Mouse (Mus musculus) heart, adult 10 weeks (tissue): ENCODE data around the gene Retn. TPM values are rescaled to one million over a fixed set of nuclear protein-coding genes. Genes with fewer than 3 reads are reported as not detected.

Experiments used
- polyA plus RNA-seq: library from polyadenylated mRNA; stranded (reverse); fragments of 350-450 nt; fragmentation: Illumina TruSeq; extraction: RNeasy Lipid Tissue Mini Kit (QIAGEN cat#74804); gene quantifications from one replicate; pipeline ENCODE4 v1.2.3, GENCODE M21; 2014; ENCODE audit warnings: low read depth, low replicate concordance

Gene Retn
- polyA plus RNA-seq: 5.4 TPM

DNA sequence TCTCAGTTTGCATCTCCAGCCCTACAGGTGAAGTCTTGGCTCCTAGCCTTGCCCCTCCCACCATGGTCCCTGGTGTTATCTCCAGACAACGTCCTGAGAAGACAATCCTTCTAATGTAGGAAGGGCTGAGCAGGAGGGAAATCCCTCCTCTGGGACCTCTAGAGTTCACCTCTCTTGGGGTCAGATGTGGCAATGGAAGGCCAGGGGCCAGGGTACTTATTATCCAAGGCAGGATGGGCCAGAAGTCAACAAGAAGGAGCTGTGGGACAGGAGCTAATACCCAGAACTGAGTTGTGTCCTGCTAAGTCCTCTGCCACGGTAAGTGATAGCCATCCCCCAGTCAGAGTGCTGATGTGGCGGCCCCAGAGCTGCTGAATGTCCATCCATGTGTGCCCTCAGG lies at the start of gene Retn:
TSS of gene Retn (plus strand) at position 245 of the 400 bp plus-strand sequence.

DNA sequence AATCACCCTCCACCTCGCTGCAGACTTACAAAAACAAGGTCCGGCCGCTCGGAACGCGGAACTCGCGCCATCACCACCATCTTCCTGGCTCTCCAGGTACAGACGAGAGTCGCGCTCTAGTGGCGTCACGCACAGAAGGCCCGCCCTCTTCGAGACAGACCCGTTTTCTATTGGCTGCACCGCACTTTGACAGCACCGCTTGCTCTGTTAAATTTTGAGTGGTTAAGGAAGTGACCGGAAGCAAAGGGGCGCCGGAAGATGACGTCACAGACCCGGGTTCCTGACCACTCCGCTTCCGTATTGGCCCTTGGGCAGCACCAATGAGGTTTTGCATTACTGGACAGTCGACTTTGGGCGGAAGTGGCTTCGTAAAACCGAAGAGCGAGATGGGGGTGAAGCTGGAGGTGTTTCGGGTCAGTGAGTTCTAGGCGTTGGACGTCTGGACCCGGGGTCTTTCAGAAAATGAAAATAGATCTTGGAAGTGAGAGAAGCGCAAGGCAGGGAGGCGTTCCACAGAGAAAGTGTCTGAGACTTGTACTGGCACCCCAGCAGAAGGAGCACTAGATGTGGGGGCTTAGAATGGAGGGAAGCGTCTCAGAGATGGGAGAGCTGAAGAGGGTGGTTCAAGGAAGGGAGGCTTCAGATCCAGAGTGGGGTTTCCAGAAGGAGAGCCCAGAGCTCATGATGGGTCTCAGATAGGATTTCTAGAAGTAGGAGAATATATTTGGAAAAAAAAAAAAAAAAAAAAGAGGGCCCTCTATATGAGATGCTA lies 34.2 kb upstream of the Retn start, which contains the start of the genes Xab2 and Pet100:
TSS of gene Xab2 (minus strand) at position 118 of the 772 bp plus-strand sequence.
TSS of gene Pet100 (plus strand) at position 350 of the 772 bp plus-strand sequence.

DNA sequence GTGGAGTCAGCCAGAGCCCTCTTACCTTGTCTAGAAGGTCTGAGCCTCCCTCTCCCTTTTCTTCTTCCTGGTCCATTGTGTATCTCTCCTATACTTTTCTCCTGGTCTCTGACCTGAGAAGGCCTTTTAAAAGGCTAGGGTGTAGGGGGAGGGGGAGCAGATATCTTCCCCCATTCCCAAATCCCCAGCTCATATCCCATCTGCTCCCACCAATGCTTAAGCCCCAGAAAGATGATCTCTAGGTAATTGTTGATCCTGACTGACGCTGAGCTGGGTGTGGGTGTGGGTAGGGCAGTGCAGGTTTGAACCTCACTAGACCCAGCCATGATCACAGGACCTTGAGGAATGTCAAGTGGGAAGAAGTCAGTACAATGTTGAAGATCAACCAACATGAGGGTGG lies 30.1 kb upstream of the Retn start, which contains the start of gene Pcp2:
TSS of gene Pcp2 (minus strand) at position 101 of the 400 bp plus-strand sequence.

DNA sequence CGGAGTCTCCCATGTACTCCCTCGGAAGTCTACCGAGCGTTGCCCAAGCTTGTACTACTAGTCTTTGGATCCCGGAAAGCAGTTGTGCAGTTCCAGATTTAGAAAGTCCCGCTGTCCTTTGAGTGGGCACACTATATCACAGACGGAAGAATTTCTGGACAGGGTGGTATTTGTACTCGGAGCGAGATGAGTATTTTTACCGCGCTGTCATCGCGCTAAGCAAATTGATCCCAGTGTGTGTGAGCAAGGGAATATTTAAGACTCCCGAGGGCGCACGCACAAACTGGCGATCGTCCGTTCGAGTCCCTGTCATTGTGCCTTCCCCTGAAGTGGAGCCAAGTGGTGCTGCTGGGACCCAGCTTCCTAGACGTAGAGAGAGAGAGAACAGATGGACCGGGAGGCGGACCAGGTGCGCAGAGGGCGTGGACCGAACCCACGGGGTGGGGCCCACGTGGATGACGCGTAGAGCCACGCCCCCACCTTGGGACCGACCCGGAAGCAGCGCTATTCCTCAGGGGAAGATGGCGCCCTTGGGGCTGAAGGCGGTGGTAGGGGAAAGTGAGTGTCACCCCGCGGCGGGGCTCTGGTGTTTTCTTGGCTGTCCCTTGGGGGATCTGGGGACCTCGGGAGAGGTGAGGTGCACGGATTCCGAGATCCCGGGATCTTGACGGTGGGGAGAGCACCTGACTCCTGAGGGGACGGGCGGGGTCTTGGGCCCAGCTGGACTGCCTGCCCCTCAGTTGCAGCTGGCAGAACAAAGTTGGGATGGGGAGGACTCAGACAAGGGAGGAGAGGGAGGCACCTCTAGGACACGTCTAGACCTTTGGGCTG lies 24.7 kb upstream of the Retn start, which contains the start of gene Stxbp2:
TSS of gene Stxbp2 (plus strand) at position 309 of the 831 bp plus-strand sequence.

DNA sequence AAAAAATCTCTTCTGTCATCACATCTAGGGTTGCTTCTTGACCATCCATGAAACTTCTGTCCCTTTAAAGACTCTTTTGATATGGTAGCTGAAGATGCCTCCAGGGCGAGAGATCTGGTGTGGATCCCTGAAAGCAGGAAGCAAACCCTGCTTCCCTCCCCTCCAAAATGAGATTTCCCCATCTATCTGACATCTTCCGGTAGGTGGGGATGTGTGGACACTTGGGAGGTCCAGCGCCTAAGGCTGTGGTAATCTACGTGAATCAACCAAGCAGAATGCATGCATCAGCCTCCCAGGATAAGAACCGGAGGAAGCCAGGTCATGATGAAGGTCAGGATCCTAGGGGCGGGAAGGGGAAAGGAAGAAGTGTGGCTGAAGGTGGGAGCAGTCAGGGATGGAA lies 9.9 kb downstream of the Retn start, which contains the start of gene Mcemp1:
TSS of gene Mcemp1 (plus strand) at position 248 of the 400 bp plus-strand sequence.

DNA sequence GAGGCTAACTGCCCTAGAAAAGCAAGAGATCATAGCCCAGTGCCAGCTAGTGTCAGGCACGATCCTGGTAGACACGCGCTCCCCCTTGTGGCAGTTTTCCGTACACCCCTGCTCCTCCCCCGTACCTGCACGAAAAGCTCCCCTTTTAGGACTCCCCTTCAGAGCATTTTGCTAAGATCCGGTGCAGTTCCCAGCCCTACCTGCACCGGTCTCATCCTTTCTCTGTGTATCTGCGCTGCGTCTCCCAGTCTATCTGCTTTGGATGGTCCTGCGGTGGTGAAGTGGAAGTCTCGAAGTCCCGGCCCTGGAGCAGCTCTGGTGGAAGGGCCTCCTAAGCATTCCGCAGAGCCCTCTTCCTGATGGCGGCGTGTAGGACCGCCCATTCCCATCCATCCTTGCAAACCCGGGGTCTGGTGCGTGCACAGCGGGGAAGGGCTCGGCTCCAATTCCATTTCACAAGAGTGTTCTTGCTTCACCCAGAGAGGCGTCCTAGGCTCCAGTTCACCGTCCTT lies 16.5 kb downstream of the Retn start, which contains the start of gene Fcor:
TSS of gene Fcor (minus strand) at position 383 of the 512 bp plus-strand sequence.

DNA sequence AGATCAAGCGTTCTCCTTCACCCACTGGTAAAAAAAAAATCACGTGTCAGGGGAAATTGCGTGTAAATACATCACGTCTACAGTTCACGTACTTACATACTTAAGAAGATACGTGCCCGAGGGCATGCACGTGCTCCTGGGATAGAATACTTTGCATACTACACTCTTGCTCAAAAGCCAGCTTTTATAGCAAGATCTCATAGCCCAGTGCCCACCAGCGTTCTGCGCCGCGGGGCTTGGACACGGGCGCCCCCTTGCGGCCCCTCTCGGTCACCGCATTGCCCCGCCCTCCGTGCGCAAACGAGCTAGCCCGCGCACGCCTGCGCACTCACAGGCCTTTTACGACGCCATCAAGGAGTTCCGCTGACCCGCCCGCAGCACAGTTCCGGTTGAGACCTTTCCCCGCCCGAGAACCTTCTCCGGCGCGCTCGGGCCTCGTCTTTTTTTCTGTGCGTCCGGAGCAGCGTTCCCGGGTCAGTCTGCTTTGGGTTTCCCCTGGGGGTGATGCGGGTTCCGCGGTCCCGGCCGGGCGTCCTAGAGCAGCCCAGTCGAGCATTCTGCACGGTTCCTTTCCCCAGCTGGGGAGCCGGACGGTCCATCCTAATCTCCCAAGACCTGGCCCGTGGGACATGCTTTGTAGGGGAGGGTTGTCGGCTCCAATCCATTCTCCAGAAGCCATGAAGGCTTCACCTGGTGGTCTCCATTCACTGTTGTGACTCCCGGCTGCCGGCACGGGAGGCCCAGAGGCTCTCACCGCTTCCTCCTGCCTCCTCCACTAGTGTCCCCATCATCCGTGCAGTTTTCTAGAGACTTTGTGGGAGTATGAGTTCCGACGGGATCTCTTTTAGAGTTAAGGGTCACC lies 20.8 kb downstream of the Retn start, which contains the start of gene Trappc5:
TSS of gene Trappc5 (plus strand) at position 169 of the 862 bp plus-strand sequence.

DNA sequence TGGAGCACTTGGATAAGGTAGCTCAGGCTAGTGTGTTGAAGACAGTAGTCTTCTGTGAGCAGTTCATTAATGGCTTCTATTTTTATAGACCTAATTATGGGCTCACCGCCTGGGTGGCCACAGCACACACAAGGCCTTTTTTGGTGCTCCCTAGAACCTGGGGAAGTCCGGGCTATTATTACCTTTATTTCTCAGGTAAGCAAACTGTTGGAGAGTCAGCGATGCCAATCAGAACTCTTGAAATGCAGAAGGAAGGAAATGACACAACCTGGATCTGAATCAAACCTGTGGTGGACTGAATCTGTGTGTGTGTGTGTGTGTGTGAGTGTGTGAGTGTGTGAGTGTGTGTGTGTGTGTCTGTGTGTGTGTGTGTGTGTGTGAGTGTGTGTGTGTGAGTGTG lies 38.6 kb downstream of the Retn start, which contains the start of gene Fcer2a:
TSS of gene Fcer2a (minus strand) at position 55 of the 400 bp plus-strand sequence.

Other genes with a start within 250 kb of the Retn start
- 3.0 TPM for gene Pex11g, start 188.1 kb upstream of the Retn start, polyA plus RNA-seq
- gene Tex45, start 184.9 kb upstream of the Retn start, polyA plus RNA-seq: not detected
- 28.6 TPM for gene Zfp358, start 162.6 kb upstream of the Retn start, polyA plus RNA-seq
- gene Mcoln1, start 155.3 kb upstream of the Retn start, polyA plus RNA-seq: 39.1 TPM
- 19.1 TPM for gene Pnpla6, start 140.4 kb upstream of the Retn start, polyA plus RNA-seq
- gene C330021F23Rik, start 87.8 kb upstream of the Retn start, polyA plus RNA-seq: not detected
- gene Camsap3, start 68.5 kb upstream of the Retn start, polyA plus RNA-seq: 1.6 TPM
- 16.1 TPM for gene Xab2, start 34.5 kb upstream of the Retn start, polyA plus RNA-seq
- 38.0 TPM for gene Pet100, start 34.2 kb upstream of the Retn start, polyA plus RNA-seq
- not detected for gene Pcp2, start 30.2 kb upstream of the Retn start, polyA plus RNA-seq
- 9.3 TPM for gene Stxbp2, start 24.8 kb upstream of the Retn start, polyA plus RNA-seq
- not detected for gene Mcemp1, start 10.0 kb downstream of the Retn start, polyA plus RNA-seq
- 5.2 TPM for gene Fcor, start 16.6 kb downstream of the Retn start, polyA plus RNA-seq
- 24.2 TPM for gene Trappc5, start 20.5 kb downstream of the Retn start, polyA plus RNA-seq
- 0.73 TPM for gene Fcer2a, start 38.4 kb downstream of the Retn start, polyA plus RNA-seq
- gene Clec4g, start 64.9 kb downstream of the Retn start, polyA plus RNA-seq: 0.99 TPM
- 0.76 TPM for gene Cd209a, start 93.2 kb downstream of the Retn start, polyA plus RNA-seq
- not detected for gene Cd209e, start 198.5 kb downstream of the Retn start, polyA plus RNA-seq
- not detected for gene Cd209d, start 222.8 kb downstream of the Retn start, polyA plus RNA-seq